Mouse (Mus musculus) neural tube, embryonic 15.5 days (tissue): ENCODE measurements around the gene Chil3. TPM values are rescaled to one million over a fixed set of nuclear protein-coding genes. Genes with fewer than 3 reads are reported as not detected.

ENCODE experiments used
- ATAC-seq: fragments of 200-750 bp; cut with Nextera tagmentation; 2 replicates; pipeline ENCODE4 v1.8.0; 2017; ENCODE audit warnings: mild to moderate bottlenecking, moderate TSS enrichment, moderate library complexity; ENCODE audit not compliant: low FRiP score
- H3K27ac ChIP-seq: fragments of 300-500 bp; sonication (generic); replicated peaks from 2 replicates; pipeline ENCODE4 v1.5.1; 2015; ENCODE audit warnings: mild to moderate bottlenecking, inconsistent platforms
- H3K27me3 ChIP-seq: fragments of 300-500 bp; sonication (generic); replicated peaks from 2 replicates; pipeline ENCODE4 v1.6.1; 2015; ENCODE audit warnings: inconsistent platforms
- H3K36me3 ChIP-seq: fragments of 300-500 bp; sonication (generic); 2 replicates; pipeline ENCODE4 v1.6.1; 2015; ENCODE audit warnings: inconsistent platforms
- H3K4me1 ChIP-seq: fragments of 300-500 bp; sonication (generic); 2 replicates; pipeline ENCODE4 v1.6.1; 2015; ENCODE audit warnings: inconsistent platforms
- H3K4me2 ChIP-seq: fragments of 300-500 bp; sonication (generic); 2 replicates; pipeline ENCODE4 v1.6.1; 2015; ENCODE audit warnings: inconsistent platforms, mild to moderate bottlenecking, moderate library complexity
- H3K4me3 ChIP-seq: fragments of 300-500 bp; sonication (generic); replicated peaks from 2 replicates; pipeline ENCODE4 v1.5.1; 2015; ENCODE audit warnings: mild to moderate bottlenecking, inconsistent platforms
- H3K9ac ChIP-seq: fragments of 300-500 bp; sonication (generic); replicated peaks from 2 replicates; pipeline ENCODE4 v1.6.1; 2015; ENCODE audit warnings: mild to moderate bottlenecking, inconsistent platforms
- H3K9me3 ChIP-seq: fragments of 300-500 bp; sonication (generic); replicated peaks from 2 replicates; pipeline ENCODE4 v1.6.1; 2016; ENCODE audit warnings: inconsistent platforms
- WGBS: fragments of 180-500 bp; shearing (Covaris S2); methylation state at CpG from one replicate; pipeline ENCODE4 v1.1.7; 2015; ENCODE audit warnings: mixed read lengths; 5-methylcytosine and 5-hydroxymethylcytosine counted together
- polyA plus RNA-seq: library from polyadenylated mRNA; unstranded; fragments of >200 nt; fragmentation: Nextera tagmentation; extraction: Ambion mirVana; gene quantifications from 2 replicates; pipeline ENCODE4 v1.2.1, GENCODE M21; 2015

Chil3 gene
- polyA plus RNA-seq, 1 experiment from 2014 or later, result not detected

GRCm38 (mm10) chr3:106144081-106144480, 23.3 kb downstream of the Chil3 start:
- Histone ChIP-seq H3K9me3 (peaks cover 7% of the 10 kb centered on the region; the same call in 1 of the 2 replicates), H3K27me3 (no peaks in the 10 kb centered on the region), H3K36me3 (no peaks in the 10 kb centered on the region), H3K27ac (no peak overlapping the region), H3K4me1 (no peaks in the 10 kb centered on the region), H3K9ac (no peak overlapping the region), H3K4me2 (no peak overlapping the region), H3K4me3 (no peak overlapping the region)
- 93% methylated on average over 10 of the region's 10 CpGs for WGBS
- no peak for ATAC-seq

- H3K4me1 ChIP-seq, result no peaks in the 10 kb centered on the region
- H3K36me3 ChIP-seq, result no peaks in the 10 kb centered on the region
- no peak overlapping the region for H3K4me2 ChIP-seq
- WGBS, result 82% methylated on average over 5 of the region's 5 CpGs
- no peak overlapping the region for H3K9ac ChIP-seq
- ATAC-seq, result 0 out of 2 replicates have a peak, but pooled peaks have one; percentile 59
- H3K27me3 ChIP-seq, result no peaks in the 10 kb centered on the region
- no peak overlapping the region for H3K4me3 ChIP-seq
- H3K27ac ChIP-seq, result no peak overlapping the region
- H3K9me3 ChIP-seq, result peaks cover 16% of the 10 kb centered on the region; the same call in 1 of the 2 replicates
Measured at GRCm38 (mm10) chr3:106131690-106132089, 35.7 kb downstream of the Chil3 start.

- Histone ChIP-seq H3K9ac (no peak overlapping the region), H3K4me2 (no peak overlapping the region), H3K9me3 (peaks cover 15% of the 10 kb centered on the region), H3K4me1 (no peaks in the 10 kb centered on the region), H3K36me3 (no peaks in the 10 kb centered on the region), H3K27ac (no peak overlapping the region), H3K4me3 (no peak overlapping the region), H3K27me3 (no peaks in the 10 kb centered on the region)
- no peak for ATAC-seq
- WGBS, result 80% methylated on average over 4 of the region's 4 CpGs
Measured at GRCm38 (mm10) chr3:106128807-106129493, 38.4 kb downstream of the Chil3 start.

GRCm38 (mm10) chr3:106126999-106127398, 40.4 kb downstream of the Chil3 start:
- ATAC-seq, result no peak
- no peak overlapping the region for H3K27ac ChIP-seq

GRCm38 (mm10) chr3:106112929-106113328, 54.4 kb downstream of the Chil3 start, which contains the start of gene Chia1:
Gene Chia1 (plus strand): TSS chr3:106113229.
- H3K27me3 ChIP-seq, result no peaks in the 10 kb centered on the region
- 81% methylated on average over 3 of the region's 3 CpGs for WGBS
- no peaks in the 10 kb centered on the region for H3K4me1 ChIP-seq
- H3K27ac ChIP-seq, result no peak within 1 kb of the TSS
- H3K4me3 ChIP-seq, result no peak within 1 kb of the TSS
- H3K9me3 ChIP-seq, result no peaks in the 10 kb centered on the region
- H3K36me3 ChIP-seq, result no peaks in the 10 kb centered on the region
- H3K4me2 ChIP-seq, result no peak within 1 kb of the TSS
- no peak for ATAC-seq
- H3K9ac ChIP-seq, result no peak within 1 kb of the TSS

More at GRCm38 (mm10) chr3:106126999-106127398, 40.4 kb downstream of the Chil3 start:
- H3K36me3 ChIP-seq, result no peaks in the 10 kb centered on the region
- no peak overlapping the region for H3K9ac ChIP-seq
- H3K27me3 ChIP-seq, result no peaks in the 10 kb centered on the region
- H3K4me2 ChIP-seq, result no peak overlapping the region
- H3K4me3 ChIP-seq, result no peak overlapping the region
- H3K4me1 ChIP-seq, result no peaks in the 10 kb centered on the region
- H3K9me3 ChIP-seq, result peaks cover 17% of the 10 kb centered on the region

Other genes starting within 250 kb of the Chil3 start
- gene I830077J02Rik, start 234.9 kb downstream of the Chil3 start, polyA plus RNA-seq, result 0.54 and 1.8 TPM in 2 replicates
- 86.7 and 104 TPM in 2 replicates for gene Wdr77, start 208.2 kb downstream of the Chil3 start, polyA plus RNA-seq
- gene Atp5f1, start 207.5 kb downstream of the Chil3 start, polyA plus RNA-seq, result 581 and 593 TPM in 2 replicates
- gene Ovgp1, start 193.9 kb downstream of the Chil3 start, polyA plus RNA-seq, result 3.6 and 4.3 TPM in 2 replicates
- 3.2 and 3.6 TPM in 2 replicates for gene Pifo, start 152.9 kb downstream of the Chil3 start, polyA plus RNA-seq
- gene Chil5, start 134.8 kb downstream of the Chil3 start, polyA plus RNA-seq, result not detected in 2 replicates
- gene Chia1, start 54.3 kb downstream of the Chil3 start, polyA plus RNA-seq, result 0.84 and 1.0 TPM in 2 replicates
- gene Chil4, start 51.9 kb upstream of the Chil3 start, polyA plus RNA-seq, result 0.38 TPM in 1 of 2 replicates, not detected in the other
- gene Chil6, start 238.6 kb upstream of the Chil3 start, polyA plus RNA-seq, result not detected in 2 replicates